Mouse (Mus musculus) right cerebral cortex, postnatal 14 days (tissue): ENCODE measurements around the gene Olfr1233.

Experiments
- DNase-seq: peaks from one replicate; pipeline ENCODE4 v3.0.0; 2022

The Olfr1233 gene

GRCm38 (mm10) chr2:89342298-89342697 is at the start of gene Olfr1233:
TSS of gene Olfr1233 (minus strand) at chr2:89342398.
- DNase-seq: no peak

- DNase-seq: no peak
Measured at GRCm38 (mm10) chr2:89364765-89365164, 22.6 kb upstream of the Olfr1233 start, which contains the start of gene Olfr1234. TSS of gene Olfr1234 (minus strand) at chr2:89364865.

- no peak for DNase-seq
Measured at GRCm38 (mm10) chr2:89329575-89329974, 12.6 kb downstream of the Olfr1233 start, which contains the start of gene Olfr1232. TSS of gene Olfr1232 (minus strand) at chr2:89329675.

GRCm38 (mm10) chr2:89306974-89307373 is 35.2 kb downstream of the Olfr1233 start, which contains the start of gene Olfr1231:
TSS of gene Olfr1231 (minus strand) at chr2:89307074.
- DNase-seq: no peak

GRCm38 (mm10) chr2:89297168-89297567 is 45.0 kb downstream of the Olfr1233 start, which contains the start of gene Olfr1230:
TSS of gene Olfr1230 (minus strand) at chr2:89297268.
- DNase-seq: no peak

GRCm38 (mm10) chr2:89287914-89288313 is 54.3 kb downstream of the Olfr1233 start, which contains the start of gene Olfr1229:
TSS of gene Olfr1229 (minus strand) at chr2:89288014.
- no peak for DNase-seq
